Mouse (Mus musculus) brain, embryonic 18.5 days (tissue): ENCODE results near the gene Rplp1.

Experiments
- DNase-seq: peaks from one replicate; pipeline ENCODE4 v3.0.0-alpha.2; 2012; ENCODE audit warnings: low read depth, low spot score

The Rplp1 gene

DNA sequence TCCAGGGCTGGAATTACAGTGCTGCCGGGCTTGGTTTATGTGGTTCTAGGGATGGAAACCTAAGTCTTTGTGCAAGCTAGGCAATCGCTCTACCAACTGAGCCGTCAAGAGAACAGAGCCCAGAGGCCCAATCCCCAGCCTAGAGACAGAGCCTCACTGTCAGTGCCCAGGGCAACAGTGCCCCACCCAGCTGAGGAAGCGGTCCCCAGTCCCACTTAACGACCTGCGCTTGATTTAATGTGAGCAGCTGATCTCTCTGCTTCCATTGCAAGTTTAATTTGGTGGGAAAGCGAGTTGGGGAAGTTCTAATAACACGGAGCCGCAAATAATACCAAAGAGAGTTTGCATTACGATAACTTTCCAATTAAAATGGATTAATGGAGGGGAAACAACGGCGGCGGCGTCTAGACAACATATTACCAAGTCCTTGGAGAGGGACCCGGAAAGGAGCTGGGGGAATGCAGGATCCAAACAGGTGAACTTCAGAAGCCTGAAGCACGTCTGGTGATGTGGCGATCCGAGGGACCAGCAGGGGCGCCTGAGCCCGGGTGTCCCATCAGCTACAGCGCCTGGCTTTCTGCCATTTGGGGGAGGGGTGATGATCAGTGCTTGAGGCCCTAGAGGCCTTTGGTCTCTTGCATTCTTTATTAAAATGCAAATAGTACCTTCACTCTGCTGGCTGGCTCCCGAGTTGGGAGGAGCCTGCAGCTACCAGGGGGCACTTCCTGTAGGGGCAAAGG lies 36.8 kb downstream of the Rplp1 start:
- DNase-seq, result no peak

DNA sequence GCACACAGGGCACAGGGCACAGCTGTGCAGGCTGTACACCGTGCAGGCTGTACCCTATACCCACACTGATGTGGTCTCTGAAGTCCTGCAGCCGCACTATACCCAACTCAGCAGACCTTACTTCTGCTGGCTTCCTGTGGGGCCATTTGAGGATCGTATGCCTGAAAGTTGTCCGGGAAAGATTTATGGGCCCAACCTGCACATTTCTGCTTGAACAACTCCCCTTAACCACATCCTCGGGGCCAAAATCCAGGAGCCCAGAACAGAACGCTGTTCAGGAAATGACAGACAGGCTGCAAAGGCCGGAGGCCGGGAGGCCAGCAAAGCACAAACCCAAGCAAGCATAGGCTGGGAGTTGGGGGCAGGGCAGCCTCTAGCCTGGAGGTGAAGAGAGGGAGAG lies 41.0 kb downstream of the Rplp1 start:
- no peak for DNase-seq

DNA sequence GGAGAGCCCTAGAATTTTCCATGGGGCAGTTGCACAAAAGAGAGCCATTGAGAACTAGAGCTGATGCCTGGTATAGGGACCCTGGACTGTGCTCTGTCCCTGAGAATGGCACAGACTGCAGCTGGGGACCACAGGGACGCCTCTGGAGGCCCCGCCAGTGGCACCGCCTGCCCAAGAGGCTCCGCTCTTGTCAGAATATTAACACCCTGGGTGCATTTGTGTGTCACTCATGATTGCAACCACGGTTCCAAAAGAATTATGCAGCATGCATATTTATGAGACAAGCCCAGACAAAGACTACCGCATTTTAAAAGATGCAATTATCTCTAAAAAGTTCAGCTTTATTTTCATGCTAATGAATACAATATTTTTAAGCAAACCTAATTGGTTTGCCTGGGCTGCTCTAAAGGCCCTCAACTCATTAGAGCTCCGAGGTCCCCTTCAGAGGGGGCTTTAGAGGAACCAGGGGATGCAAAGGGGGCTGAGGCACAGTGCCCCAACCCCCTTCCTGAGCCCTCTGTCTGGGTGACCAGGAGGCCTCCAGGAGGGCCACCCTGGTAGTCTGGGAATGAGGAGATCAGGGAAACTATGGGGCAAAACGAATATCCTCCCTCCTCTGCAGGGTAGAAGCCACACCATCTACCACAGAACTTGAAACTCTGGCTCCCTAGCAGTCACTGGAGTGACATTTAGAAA lies 41.9 kb downstream of the Rplp1 start:
- DNase-seq, result no peak

DNA sequence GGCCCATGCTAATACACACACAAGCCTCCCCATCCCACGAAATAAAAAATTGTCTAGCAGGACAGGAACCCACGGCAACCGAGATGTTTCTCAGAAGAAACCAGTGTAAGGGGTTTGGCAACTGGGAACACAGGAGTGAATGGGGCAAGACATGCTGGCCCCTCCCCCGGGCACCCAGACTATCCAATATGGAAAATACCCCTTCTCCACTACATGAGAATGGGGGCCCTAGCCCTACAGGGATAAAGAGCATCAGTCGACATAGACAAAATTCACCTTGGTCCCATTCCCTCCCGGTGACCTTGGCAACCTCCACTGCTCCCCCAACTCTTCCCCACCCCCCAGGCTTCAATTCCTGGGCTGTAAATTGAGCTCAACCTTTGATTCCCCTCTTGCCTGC lies 42.5 kb downstream of the Rplp1 start:
- no peak for DNase-seq

DNA sequence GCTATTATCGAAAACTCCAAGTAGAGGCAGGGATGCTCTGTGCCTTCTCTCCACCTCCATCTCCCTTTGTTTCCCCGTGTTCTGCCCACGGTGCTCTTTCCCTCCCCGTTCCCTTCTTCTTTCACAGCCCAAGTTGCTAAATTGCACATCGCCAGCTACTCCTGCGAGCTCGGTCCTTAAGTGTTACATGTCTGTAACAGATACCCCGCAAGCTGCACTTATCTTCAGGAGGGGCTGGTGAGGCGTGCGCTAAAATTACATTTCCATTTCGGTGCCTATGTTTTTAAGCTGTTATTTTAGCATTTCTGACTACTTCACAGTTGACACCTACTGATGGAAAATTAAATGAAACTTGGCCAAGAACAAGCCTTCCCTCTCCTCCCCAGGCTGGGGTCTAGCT lies 46.7 kb downstream of the Rplp1 start:
- DNase-seq, result no peak
